Mouse (Mus musculus) macrophage (primary cell): ENCODE results near the gene Vwce. TPM values are rescaled to one million over a fixed set of nuclear protein-coding genes. Genes with fewer than 3 reads are reported as not detected.

ENCODE experiments used
- H3K27ac ChIP-seq: fragments of 350-480 bp; formaldehyde crosslinking; 2 replicates; pipeline ENCODE4 v1.9.0; 2021
- H3K36me3 ChIP-seq: fragments of 350-480 bp; formaldehyde crosslinking; 2 replicates; pipeline ENCODE4 v1.9.0; 2021; ENCODE audit errors: inconsistent target
- H3K4me3 ChIP-seq: fragments of 350-480 bp; formaldehyde crosslinking; 2 replicates; pipeline ENCODE4 v1.9.0; 2021; ENCODE audit errors: inconsistent target
- H3K79me2 ChIP-seq: fragments of 350-480 bp; formaldehyde crosslinking; 2 replicates; pipeline ENCODE4 v1.9.0; 2021; ENCODE audit errors: inconsistent target
- WGBS: methylation state at CpG from one replicate; pipeline ENCODE4 v1.1.7; 2026; ENCODE audit warnings: inconsistent platforms; ENCODE audit not compliant: missing documents; 5-methylcytosine and 5-hydroxymethylcytosine counted together
- polyA plus RNA-seq: library from polyadenylated mRNA; stranded (reverse); fragments of 250-400 nt; gene quantifications from 3 replicates; pipeline ENCODE4 v1.2.4, GENCODE M21; 2018; ENCODE audit warnings: inconsistent platforms
- total RNA-seq, 78 experiments: library from RNA; depleted of rRNA; stranded (reverse); fragments of 250-400 nt; gene quantifications; 1 replicate in 9 of 78; 2 replicates in 24 of 78; 3 replicates in 43 of 78; 4 replicates in 2 of 78; pipeline ENCODE4 v1.2.4; 2018; ENCODE audit warnings: inconsistent platforms in 56 of 78

The Vwce gene
- under 1 TPM in 2 of 26 experiments, not detected in 24; 0.29 to 0.93 TPM for total RNA-seq (2018; cell fraction: chromatin; rRNA removed)
- not detected for total RNA-seq (2018; cell fraction: cytosol; rRNA removed)
- not detected for total RNA-seq (2018; cell fraction: nucleus; rRNA removed)
- polyA plus RNA-seq, result not detected in 3 replicates

DNA sequence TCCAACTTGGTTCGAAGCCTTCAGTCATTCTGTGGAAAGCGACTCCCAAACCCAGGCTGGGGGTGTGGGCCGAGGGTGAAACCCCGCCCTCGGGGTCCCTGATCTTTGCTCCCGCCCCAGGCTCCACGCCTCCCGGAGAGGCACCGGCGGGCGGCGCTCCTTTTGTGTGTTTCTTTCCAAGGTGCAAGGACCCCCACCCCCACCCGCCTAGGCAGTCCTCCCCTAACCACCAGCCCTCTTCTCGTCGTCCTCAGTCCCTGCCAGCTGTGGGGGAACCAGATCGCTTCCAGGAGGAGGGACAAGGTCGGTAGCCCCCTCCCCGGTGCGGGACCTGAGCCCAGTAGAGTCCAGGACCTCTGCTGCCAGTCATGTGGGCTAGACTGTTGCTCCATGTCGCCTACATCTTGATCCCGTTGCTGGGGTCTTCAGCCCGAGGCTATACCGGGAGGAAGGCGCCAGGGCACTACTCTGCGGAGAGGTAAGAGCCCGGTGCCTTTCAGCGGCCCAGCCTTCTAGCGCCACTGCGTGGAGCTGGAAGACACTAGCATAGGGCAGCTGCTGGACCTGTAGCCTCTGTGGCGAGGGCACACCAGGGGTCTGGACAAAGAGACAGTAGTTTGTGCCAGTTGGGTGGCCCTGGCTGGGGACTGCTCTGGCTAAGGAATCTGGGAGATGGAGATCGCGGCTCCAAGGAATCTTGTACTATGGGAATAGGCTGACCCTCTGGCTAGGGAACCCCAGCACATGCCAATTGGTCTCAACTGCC lies at the start of gene Vwce:
TSS of gene Vwce (plus strand) at position 108 of the 766 bp plus-strand sequence.
- Histone ChIP-seq H3K79me2 (no peaks in the 10 kb centered on the region), H3K4me3 (no peak within 1 kb of the TSS), H3K27ac (no peak within 1 kb of the TSS), H3K36me3 (peaks cover 10% of the 10 kb centered on the region)
- 13% methylated on average over 32 of the region's 32 CpGs for WGBS

DNA sequence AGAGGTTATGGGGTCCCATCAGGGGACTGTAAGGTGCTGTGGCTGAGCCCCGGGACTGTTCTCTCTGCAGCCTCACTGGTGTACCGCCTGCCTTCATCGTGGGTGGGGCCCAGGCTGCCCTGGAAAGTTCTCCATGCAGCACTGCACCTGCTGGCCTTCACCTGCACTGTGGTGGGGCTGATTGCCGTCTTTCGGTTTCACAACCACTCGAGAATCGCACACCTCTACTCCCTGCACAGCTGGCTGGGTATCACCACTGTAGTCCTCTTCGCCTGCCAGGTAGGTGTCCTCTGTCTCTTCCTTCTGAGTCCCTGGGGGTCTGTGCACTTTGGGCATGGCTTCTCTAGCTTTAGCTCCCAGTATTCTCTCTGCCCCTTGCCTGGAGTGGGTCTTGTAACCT lies 48.9 kb upstream of the Vwce start:
- Histone ChIP-seq H3K36me3 (peaks cover 34% of the 10 kb centered on the region; the same call in 1 of the 2 replicates), H3K79me2 (no peaks in the 10 kb centered on the region), H3K27ac (no peak overlapping the region), H3K4me3 (no peak overlapping the region)
- WGBS, result 95% methylated on average over 8 of the region's 8 CpGs

DNA sequence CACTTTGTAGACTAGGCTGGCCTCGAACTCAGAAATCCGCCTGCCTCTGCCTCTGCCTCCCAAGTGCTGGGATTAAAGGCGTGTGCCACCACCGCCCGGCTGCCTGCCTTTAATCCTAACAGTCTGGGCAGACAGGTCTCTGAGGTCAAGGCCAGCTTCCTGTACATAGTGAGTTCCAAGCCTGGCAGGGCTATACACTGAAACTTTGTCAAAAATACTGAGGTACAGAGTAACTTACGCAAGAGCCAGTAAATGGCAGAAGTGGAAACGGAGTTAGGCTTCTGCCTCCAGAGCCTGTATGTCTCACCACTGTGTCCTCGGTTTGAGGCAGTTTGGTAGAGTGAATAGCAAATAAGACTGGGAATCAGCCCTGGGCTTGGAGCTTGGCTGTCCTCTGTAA lies 46.8 kb upstream of the Vwce start:
- Histone ChIP-seq H3K4me3 (no peak overlapping the region), H3K27ac (no peak overlapping the region), H3K36me3 (peaks cover 37% of the 10 kb centered on the region; the same call in 1 of the 2 replicates), H3K79me2 (no peaks in the 10 kb centered on the region)
- WGBS, result 59% methylated on average over 8 of the region's 8 CpGs

DNA sequence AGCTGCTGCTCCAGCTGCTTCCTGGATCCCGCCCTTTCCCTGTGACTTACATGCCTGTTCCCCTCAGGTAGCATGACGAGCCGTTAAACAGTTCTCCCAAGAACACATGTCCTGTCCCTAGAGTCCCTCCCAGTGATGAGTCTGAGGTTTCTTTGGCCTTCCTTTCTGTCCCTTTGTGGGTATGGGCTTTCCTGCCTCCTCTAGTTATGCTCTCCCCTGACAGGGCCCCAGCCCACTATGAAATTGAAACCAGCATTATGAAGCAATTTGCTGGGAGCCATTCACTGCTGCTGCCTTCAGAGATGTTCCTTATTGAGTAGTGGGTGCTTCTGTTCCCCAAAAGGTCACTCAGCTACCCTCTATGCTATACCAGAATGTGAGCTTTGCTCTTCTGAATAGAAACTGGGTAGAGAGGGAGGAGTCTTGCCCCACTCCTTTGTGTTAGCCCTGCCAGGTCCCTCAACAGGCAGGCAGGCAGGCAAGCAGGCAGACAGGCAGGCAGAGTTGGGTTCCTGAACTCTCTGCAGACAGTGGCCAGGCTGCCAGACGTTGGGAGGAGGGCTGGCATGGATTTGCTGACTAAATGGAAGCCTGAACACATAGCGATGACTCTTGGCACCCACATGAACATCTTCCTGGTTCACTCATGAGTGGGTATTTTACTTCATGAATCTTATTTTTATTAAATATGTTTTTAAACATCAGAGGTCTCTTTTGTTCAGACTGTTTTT lies 44.7 kb upstream of the Vwce start:
- 28% methylated on average over 5 of the region's 5 CpGs for WGBS
- Histone ChIP-seq H3K27ac (no peak overlapping the region), H3K79me2 (no peaks in the 10 kb centered on the region), H3K36me3 (peaks cover 32% of the 10 kb centered on the region; the same call in 1 of the 2 replicates), H3K4me3 (no peak overlapping the region)

DNA sequence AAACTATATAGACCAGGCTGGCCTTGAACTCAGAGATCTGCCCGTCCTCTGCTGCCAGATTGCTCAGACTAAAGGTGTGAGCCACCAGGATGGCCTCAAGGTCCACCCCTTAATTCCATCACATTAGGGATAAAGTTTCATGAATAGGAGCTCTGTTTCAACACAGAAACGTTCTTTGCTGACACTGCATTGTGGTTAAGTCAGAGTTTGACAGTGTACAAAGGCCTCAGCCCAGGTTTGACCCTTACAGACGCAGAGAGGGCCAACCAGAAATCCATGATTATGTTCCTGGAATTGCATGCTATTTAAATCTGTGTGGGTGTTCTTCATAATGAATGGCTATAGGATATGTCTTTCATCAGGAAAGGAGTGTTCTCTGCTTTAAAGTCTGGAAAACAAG lies 43.7 kb upstream of the Vwce start:
- H3K27ac ChIP-seq, result no peak overlapping the region
- no peak overlapping the region for H3K4me3 ChIP-seq
- peaks cover 41% of the 10 kb centered on the region; the same call in 1 of the 2 replicates for H3K36me3 ChIP-seq
- no peaks in the 10 kb centered on the region for H3K79me2 ChIP-seq
- 62% methylated on average over 3 of the region's 3 CpGs for WGBS

DNA sequence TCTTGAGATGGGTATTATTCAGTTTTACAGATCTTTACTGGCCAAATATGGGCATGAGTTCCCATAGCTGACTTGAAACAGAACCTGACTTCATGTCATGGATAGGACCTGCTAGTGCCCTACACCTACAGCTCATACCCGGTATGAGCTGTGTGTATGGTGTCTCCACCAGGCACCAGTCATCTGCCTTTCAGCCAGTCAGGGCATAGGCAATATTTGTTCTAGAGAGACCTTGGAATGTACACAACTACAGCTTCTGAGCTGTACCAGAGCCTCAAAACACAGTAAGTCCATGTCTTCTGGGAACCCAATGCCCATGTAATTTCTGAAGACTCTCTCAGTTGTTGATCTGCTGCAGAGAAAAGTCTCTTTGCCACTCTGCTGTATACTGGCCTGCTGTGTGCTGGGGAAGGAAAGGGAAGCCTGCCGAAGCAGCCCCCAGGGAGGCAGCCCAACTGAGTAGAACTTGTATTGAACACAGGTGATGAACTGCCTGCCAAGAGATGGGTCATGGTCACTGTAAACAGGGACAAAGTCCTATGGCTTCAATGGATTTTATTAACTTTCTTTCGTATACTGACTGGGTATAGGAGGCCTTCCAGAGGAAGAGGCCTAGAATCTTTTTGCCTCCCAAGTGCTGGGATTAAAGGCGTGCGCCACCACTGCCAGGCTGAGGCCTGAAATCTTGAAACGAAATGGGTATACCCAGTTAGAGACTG lies 42.2 kb upstream of the Vwce start:
- WGBS, result 97% methylated on average over 6 of the region's 6 CpGs
- H3K36me3 ChIP-seq, result peaks cover 35% of the 10 kb centered on the region; the same call in 1 of the 2 replicates
- H3K27ac ChIP-seq, result no peak overlapping the region
- H3K79me2 ChIP-seq, result no peaks in the 10 kb centered on the region
- H3K4me3 ChIP-seq, result no peak overlapping the region

DNA sequence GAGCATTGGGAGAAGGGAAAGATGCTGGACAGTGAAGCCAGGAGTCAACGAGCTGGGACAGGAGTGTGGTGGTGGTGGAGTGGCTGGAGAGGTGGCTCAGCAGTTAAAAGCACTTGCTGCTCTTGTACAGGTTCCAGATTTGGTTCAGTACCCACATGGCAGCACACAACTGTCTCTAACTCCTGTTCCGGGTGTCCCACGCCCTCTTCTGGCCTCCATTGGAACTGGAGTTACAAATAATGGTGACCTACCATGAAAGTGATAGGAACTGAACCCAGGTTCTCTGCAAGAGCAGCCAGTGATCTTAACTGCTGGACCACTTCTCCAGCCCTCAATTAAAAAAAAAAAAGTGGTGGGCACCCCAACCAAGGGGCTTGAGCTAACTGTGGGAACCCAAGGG lies 35.8 kb upstream of the Vwce start:
- Histone ChIP-seq H3K4me3 (no peak overlapping the region), H3K36me3 (peaks cover 12% of the 10 kb centered on the region; the same call in 1 of the 2 replicates), H3K27ac (no peak overlapping the region), H3K79me2 (no peaks in the 10 kb centered on the region)
- 38% methylated on average over 3 of the region's 3 CpGs for WGBS

DNA sequence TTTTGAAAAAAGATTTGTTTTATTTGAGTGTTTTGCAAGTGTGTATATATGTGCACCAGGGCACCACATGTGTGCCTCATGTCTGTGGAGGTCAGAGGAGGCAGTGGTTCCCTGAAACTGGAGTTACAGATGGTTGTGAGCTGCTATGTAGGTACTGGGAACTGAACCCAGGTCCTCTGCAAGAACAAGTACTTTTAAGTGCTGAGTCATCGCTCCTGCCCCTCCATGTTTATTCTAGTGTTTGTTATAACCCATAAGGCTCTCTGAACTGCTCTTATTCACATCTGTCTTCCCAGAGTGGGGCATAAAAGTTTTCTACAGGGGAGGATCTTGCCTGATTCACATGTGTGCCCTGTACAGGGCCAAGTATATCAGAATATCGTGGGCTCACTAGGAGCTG lies 34.4 kb upstream of the Vwce start:
- Histone ChIP-seq H3K36me3 (peaks cover 6% of the 10 kb centered on the region; the same call in 1 of the 2 replicates), H3K79me2 (no peaks in the 10 kb centered on the region), H3K27ac (no peak overlapping the region), H3K4me3 (no peak overlapping the region)
- 91% methylated on average over 2 of the region's 2 CpGs for WGBS

DNA sequence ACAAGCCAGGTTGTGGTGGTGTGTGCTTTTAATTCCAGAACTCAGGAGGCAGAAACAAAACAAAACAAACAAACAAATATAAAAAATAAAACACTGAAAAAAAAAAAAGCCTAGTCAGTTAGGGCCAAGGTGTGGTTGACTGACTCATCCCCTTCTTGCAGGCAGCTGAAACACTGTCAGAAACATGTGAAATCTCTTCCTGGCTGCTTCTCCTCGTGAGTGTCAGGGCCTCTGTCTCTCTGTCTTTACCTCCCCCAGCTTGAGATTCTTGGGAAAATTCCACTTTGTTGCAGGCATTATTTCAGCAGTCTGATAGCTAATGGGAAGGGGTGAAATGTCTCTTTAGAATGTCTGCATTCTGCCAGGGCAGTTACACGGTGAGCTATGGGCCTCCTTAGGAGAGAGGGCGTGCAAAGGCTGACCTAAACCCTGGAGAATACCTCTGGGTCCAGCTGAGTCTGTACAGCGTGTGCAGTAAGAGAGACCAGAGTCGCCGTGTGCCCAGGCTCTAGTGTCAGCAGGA lies 31.7 kb upstream of the Vwce start:
- no peaks in the 10 kb centered on the region for H3K36me3 ChIP-seq
- no peak overlapping the region for H3K4me3 ChIP-seq
- H3K27ac ChIP-seq, result peak overlapping the region; percentile 74
- peaks cover 19% of the 10 kb centered on the region for H3K79me2 ChIP-seq
- 30% methylated on average over 6 of the region's 6 CpGs for WGBS

DNA sequence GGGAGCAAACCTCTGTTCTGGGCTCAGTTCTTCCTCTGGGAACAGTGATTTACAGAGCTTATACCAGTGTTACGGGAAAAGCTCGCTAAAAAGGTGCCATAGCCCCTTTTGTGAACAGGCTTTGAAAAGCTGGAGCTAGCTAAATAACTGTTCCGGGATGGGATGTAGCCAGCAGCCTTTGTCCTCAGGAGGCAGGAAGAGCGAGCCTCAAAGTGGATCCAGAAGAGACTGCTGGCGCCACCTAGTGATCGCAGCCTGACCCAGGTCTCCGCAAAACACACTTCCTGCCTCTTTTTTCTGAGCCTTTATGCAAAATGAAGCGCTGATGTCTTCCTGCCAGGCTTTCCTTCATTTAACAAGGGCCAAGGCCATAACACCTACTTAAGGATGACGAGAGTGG lies 31.2 kb upstream of the Vwce start:
- no peak overlapping the region for H3K4me3 ChIP-seq
- peaks cover 24% of the 10 kb centered on the region for H3K79me2 ChIP-seq
- 3% methylated on average over 9 of the region's 9 CpGs for WGBS
- H3K27ac ChIP-seq, result peak overlapping the region; percentile 74
- H3K36me3 ChIP-seq, result 0 out of 2 replicates have a peak, but pooled peaks cover under 1% of the 10 kb centered on the region

DNA sequence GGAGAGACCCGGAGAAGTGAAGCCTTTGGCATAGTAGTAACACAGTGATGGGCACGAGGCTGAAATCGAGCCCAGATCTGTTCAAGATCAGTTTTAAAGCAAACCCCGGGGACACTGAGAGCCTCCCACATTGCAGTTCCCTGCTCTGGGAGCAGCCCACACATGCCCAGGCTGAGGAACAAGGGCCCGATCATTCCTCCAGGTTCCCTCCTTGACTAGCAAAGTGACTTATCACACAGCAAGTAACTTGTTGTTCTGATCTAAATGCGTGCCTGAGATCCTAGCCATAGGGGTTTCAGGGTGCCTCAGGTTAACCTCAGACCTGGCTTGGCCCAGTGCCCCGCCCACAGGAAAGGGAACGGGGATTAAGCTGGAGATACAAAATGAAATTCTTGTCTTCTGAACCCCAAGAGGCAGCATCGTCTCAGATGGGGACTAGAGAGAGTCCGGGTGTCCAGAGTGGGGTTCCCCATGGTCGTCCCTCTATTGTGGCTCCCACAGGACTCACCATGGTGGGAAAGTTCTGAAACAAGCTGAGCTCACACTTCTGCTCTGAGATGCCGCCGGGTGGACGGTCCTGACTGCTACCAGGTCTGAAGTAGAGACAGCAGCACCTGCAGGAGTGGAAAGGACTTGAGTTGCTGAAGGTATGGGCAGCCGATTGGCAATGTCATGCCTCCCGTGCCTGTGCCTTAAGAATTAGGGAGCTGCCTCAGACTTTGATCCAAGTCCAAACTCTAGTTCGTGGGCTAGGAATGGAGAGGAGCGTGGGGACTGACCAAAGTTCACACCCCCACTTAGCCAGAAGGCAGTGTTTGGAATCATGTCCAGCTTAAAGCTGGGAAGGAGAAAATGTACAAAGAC lies 30.1 kb upstream of the Vwce start:
- 88% methylated on average over 17 of the region's 18 CpGs for WGBS
- Histone ChIP-seq H3K79me2 (peaks cover 35% of the 10 kb centered on the region), H3K4me3 (no peak overlapping the region), H3K27ac (0 out of 2 replicates have a peak overlapping the region, but pooled peaks have one; percentile 66), H3K36me3 (peaks cover 12% of the 10 kb centered on the region)

DNA sequence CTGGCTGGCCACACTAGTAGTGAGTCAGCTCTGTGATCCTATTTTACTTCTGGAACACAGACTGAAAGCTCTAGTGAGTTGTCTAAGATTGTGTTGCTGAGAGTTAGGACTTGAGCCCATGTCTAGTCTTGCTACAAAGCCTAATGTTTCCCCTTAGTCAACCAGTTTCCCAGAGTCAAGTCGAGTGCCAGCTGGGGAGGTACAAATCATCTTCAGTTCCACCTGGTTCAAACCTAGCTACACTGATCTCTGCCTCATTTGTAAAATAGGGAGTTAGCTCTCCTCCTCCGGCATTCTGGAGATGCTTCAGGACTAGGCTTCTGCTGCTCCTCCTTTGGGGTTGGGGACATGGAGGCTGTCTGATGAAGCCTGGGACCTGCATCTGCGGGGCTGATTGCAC lies 29.5 kb upstream of the Vwce start:
- peaks cover 18% of the 10 kb centered on the region for H3K36me3 ChIP-seq
- H3K27ac ChIP-seq, result peak overlapping the region; percentile 66
- H3K4me3 ChIP-seq, result peak overlapping the region; percentile 88
- H3K79me2 ChIP-seq, result peaks cover 42% of the 10 kb centered on the region
- 58% methylated on average over 3 of the region's 3 CpGs for WGBS

DNA sequence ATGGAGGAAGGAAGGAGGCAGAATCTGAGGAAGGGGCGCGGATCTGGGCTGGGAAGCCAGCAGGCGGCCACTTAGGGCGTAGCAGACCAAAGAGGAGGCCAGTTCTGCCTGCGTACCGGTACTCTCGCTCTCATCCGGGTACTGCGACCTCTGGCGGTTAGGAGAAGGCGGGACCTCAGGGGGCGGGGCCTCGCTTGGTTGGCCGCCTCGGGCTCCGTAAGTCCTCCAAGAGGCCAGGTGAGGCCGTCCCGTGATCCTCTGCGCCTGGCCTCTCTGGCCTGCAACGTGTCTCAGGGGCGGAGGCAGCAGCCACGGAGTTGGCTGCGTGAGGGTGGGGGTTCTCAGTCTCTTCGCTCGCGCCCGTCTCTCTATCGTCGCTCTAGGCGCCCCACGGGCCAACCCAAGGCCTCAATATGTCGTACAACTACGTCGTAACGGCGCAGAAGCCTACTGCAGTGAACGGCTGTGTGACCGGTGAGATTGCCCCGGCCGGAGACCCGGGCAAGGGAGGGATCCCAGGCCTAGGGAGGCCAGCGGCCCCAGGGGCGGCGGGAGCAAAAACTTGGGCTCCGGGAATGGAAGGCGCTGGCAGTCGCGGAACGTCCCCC lies 28.6 kb upstream of the Vwce start, which contains the start of the genes Ddb1 and Tkfc:
TSS of gene Ddb1 (plus strand) at position 35 of the 608 bp plus-strand sequence.
TSS of gene Tkfc (minus strand) at position 362 of the 608 bp plus-strand sequence.
- peaks cover 27% of the 10 kb centered on the region for H3K36me3 ChIP-seq
- under 1% methylated on average over 49 of the region's 49 CpGs for WGBS
- H3K79me2 ChIP-seq, result peaks cover 45% of the 10 kb centered on the region
- peak within 1 kb of the TSS; percentile 88 for H3K4me3 ChIP-seq
- peak within 1 kb of the TSS; percentile 66 for H3K27ac ChIP-seq
